Mouse (Mus musculus) CH12.LX (cell line): ENCODE data around the gene Smyd3.

ENCODE experiments used
- CTCF ChIP-seq, 2 experiments: IDR thresholded peaks in 1 of 2; conservative IDR thresholded peaks in 1 of 2; 2 replicates each; pipeline ENCODE4 v1.5.1; 2011 to 2012; ENCODE audit warnings: low read depth in 2 of 2, low read length in 2 of 2, improper control_type of control experiment in 1 of 2, inconsistent platforms in 1 of 2, mild to moderate bottlenecking in 1 of 2, moderate library complexity in 1 of 2
- JUN ChIP-seq: IDR thresholded peaks from 2 replicates; pipeline ENCODE4 v1.6.1; 2011; ENCODE audit warnings: low read depth, mild to moderate bottlenecking, low read length, improper control_type of control experiment, moderate library complexity; ENCODE audit not compliant: insufficient read depth
- POLR2A ChIP-seq: IDR thresholded peaks from 2 replicates; pipeline ENCODE4 v1.6.1; 2011; ENCODE audit warnings: low read depth, mild to moderate bottlenecking, improper control_type of control experiment, low read length
- TCF12 ChIP-seq: IDR thresholded peaks from 2 replicates; pipeline ENCODE4 v1.6.1; 2014; ENCODE audit warnings: low read depth, mild to moderate bottlenecking, inconsistent platforms, low read length, improper control_type of control experiment
- ZC3H11A ChIP-seq: IDR thresholded peaks from 2 replicates; pipeline ENCODE4 v1.6.1; 2012; ENCODE audit warnings: low read depth, mild to moderate bottlenecking, inconsistent platforms, low read length, improper control_type of control experiment

DNA sequence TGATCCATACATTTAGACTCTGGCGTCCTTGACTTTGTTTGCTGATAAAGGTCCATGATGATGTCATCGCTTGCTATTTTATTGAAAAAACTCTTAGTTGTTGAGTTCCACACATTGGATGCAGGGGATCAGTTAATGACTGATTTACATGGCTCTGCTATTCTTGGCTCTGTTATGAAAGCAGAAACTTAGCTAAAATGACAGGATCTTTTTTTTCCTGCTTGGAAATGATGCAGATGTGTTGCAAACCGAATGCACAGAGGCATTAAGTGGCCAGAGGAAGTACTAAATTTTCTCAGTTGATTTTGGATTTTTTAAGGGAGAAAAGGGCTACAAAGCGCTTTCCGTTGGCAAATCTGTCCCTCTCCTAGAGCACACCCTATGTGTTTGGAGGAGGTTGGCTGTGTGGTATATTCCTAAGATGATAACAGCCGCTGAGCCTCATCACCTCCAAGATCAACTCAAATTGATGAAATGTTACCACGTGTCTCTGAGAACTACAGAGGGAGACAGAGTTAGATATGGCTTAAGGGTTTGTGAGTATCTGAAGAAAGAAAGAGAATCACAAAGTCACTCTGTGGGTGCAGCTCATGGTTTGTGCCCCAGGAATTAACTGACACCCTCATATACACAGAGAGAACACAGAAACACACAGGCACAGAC is 402.9 kb downstream of the Smyd3 start:
- TF ChIP-seq JUN (no peak), CTCF (conservative IDR thresholded peaks at IDR 0.05 in 1 of 2, IDR thresholded peaks at IDR 0.05 in 1 of 2; ENCODE audit: low read depth in 2 of 2, low read length in 2 of 2) (no peak), ZC3H11A (no peak), TCF12 (no peak), POLR2A (no peak)
